8 mouse cellular contexts compared by ENCODE assay signal in the genomic region with DNA sequence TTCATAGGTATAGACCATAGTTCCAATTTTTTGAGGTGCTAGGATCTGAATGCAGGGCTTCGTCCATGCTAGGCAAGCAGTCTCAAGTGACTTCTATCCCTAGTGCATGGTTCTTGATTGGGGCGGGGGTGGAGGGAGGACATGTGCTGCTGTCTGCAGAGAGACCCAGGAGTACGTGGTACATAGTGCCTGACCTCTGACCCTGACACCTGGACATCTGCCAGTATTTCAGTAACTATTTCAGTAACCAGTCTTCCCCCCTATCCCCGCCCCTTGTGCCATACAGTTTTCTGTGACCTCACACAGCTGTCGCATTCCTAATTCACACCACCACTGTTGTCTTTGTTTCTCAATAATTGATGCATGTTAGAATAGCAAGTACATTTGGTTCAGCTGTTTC.
"Had no signal": no experiment of that assay in that cellular context is flagged by ENCODE, and none has a peak within 500 bp of the region (broad histone marks: within the 10 kb centered on the region; RNA-seq: fewer than 3 reads in every experiment).

No protein-coding gene starts in this region.

- H3K9ac ChIP-seq: limb, embryonic 15.5 days; midbrain, embryonic 13.5 days had no signal

- H3K4me2 ChIP-seq: limb, embryonic 15.5 days; midbrain, embryonic 13.5 days had no signal

- H3K27ac ChIP-seq: hindbrain, postnatal 0 days; layer of hippocampus, adult 2 months; limb, embryonic 15.5 days; midbrain, embryonic 13.5 days had no signal

- H3K4me3 ChIP-seq: layer of hippocampus, adult 2 months; limb, embryonic 15.5 days; midbrain, embryonic 13.5 days had no signal

- H3K4me1 ChIP-seq: limb, embryonic 15.5 days; midbrain, embryonic 13.5 days had no signal

- DNase-seq: kidney, adult 11 months; left cerebral cortex, postnatal 4 days; spleen, adult 18-20 months; thymus, postnatal 36 days had no signal

- H3K9me3 ChIP-seq: limb, embryonic 15.5 days; midbrain, embryonic 13.5 days had no signal

- H3K27me3 ChIP-seq: limb, embryonic 15.5 days; midbrain, embryonic 13.5 days had no signal

- ATAC-seq: hindbrain, postnatal 0 days; midbrain, embryonic 13.5 days had no signal
